Comparison of ENCODE assay signal across 15 mouse cellular contexts in the genomic region with DNA sequence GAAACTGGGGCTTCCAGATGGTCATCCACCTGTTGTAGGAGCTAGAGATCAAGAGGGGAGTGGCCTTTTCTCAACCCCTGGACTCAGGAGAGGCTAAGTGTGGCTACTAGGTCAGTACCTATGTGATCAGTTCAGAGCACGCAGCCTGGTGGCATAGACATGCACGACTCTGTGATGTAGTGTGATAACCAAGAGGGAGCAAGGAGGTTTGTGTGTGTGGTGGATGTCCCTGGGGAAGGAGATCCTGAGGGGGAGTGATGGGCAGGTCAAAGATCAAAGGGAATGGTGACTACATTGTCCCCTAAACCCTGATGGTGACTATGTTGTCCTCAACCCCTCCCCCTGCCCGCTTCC. TPM values are rescaled to one million over a fixed set of nuclear protein-coding genes. Genes with fewer than 3 reads are reported as not detected.
DNase-seq lines count a peak whose midpoint lies in the region; ATAC-seq and TF ChIP-seq lines count a peak whose summit lies in the region.
"Had no signal": no experiment of that assay in that cellular context is flagged by ENCODE, and none has a peak within 500 bp of the region (broad histone marks: within the 10 kb centered on the region; RNA-seq: fewer than 3 reads in every experiment).

No protein-coding gene starts in this region.

- peaks cover 2% of the 10 kb centered on the region for H3K27me3 ChIP-seq in megakaryocyte, embryonic 14.5 days (replicated peaks)
- no peaks in the 10 kb centered on the region for H3K27me3 ChIP-seq in hindbrain, embryonic 11.5 days (ENCODE audit: control insufficient read depth, insufficient read depth, low read length)
- H3K27me3 ChIP-seq: kidney, embryonic 15.5 days had no signal

- peaks cover 28% of the 10 kb centered on the region for H3K4me1 ChIP-seq in megakaryocyte, embryonic 14.5 days
- H3K4me1 ChIP-seq in cortical plate, adult 2 months (ENCODE audit: control insufficient read depth, insufficient read depth, low read length): peaks cover 1% of the 10 kb centered on the region; the same call in 1 of the 2 replicates
- H3K4me1 ChIP-seq in hindbrain, embryonic 11.5 days (replicated peaks; ENCODE audit: control insufficient read depth, insufficient read depth, low read length): no peaks in the 10 kb centered on the region

- H3K4me3 ChIP-seq in gastrocnemius, adult 2 months: no peak overlapping the region
- H3K4me3 ChIP-seq in megakaryocyte, embryonic 14.5 days (replicated peaks): peak overlapping the region; percentile 17
- H3K4me3 ChIP-seq in cortical plate, adult 2 months (ENCODE audit: insufficient read depth, low read length): no peak overlapping the region
- H3K4me3 ChIP-seq in hindbrain, embryonic 11.5 days (ENCODE audit: low read depth, low read length): no peak overlapping the region
- H3K4me3 ChIP-seq: kidney, embryonic 15.5 days; myocyte had no signal

- 0 out of 2 replicates have a peak, but pooled peaks cover 3% of the 10 kb centered on the region for H3K9me3 ChIP-seq in megakaryocyte, embryonic 14.5 days
- no peaks in the 10 kb centered on the region for H3K9me3 ChIP-seq in hindbrain, embryonic 11.5 days (ENCODE audit: control insufficient read depth, low read length)
- H3K9me3 ChIP-seq: G1E; kidney, embryonic 15.5 days had no signal

- H3K27ac ChIP-seq in gastrocnemius, adult 2 months: peak overlapping the region; percentile 28
- H3K27ac ChIP-seq in cortical plate, adult 2 months (ENCODE audit: insufficient read depth, low read length): peak overlapping the region; percentile 7; the same call in 1 of the 2 replicates
- H3K27ac ChIP-seq in hindbrain, embryonic 11.5 days (ENCODE audit: low read depth, low read length): no peak overlapping the region
- H3K27ac ChIP-seq: kidney, embryonic 15.5 days had no signal

- TF ChIP-seq CTCF in gastrocnemius, adult 2 months (IDR thresholded peaks at IDR 0.05): no peak
- no peak for TF ChIP-seq CTCF in cortical plate, adult 2 months (IDR thresholded peaks at IDR 0.05; ENCODE audit: extremely low read depth, insufficient read depth, low read length)

- peaks cover 39% of the 10 kb centered on the region for H3K36me3 ChIP-seq in megakaryocyte, embryonic 14.5 days (replicated peaks; ENCODE audit: low read length)
- peaks cover 4% of the 10 kb centered on the region; the same call in 1 of the 2 replicates for H3K36me3 ChIP-seq in hindbrain, embryonic 11.5 days (ENCODE audit: control insufficient read depth, insufficient read depth, low read length)

- H3K4me2 ChIP-seq in hindbrain, embryonic 11.5 days (replicated peaks; ENCODE audit: low read depth, low read length): no peak overlapping the region
- H3K4me2 ChIP-seq: kidney, embryonic 15.5 days; lung, embryonic 14.5 days had no signal

- intact Hi-C loops in gastrocnemius, adult 2 months (cut with DNase I): no loop called here

- 93% methylated on average over 3 of the region's 3 CpGs for WGBS in hindbrain, embryonic 11.5 days

- TF ChIP-seq POLR2A in cortical plate, adult 2 months (IDR thresholded peaks at IDR 0.05; ENCODE audit: extremely low read depth, insufficient read depth, low read length): no peak

- no peak for DNase-seq in gastrocnemius, adult 2 months
- no peak for DNase-seq in gastrocnemius, postnatal 10 days
- no peak for DNase-seq in hindbrain, embryonic 11.5 days (ENCODE audit: low spot score)
- DNase-seq in lung, postnatal 10 days: no peak
- DNase-seq in cerebellum, postnatal 14 days: no peak
- DNase-seq: adrenal gland, adult 8-10 months; liver; lung, embryonic 14.5 days; thymus, postnatal 25 days had no signal

- no peak for ATAC-seq in megakaryocyte, adult 5-6 weeks (ENCODE audit: poor library complexity, severe bottlenecking)
- ATAC-seq in hindbrain, embryonic 11.5 days (ENCODE audit: low FRiP score): 0 out of 2 replicates have a peak, but pooled peaks have one; percentile 38

- no peak overlapping the region for H3K9ac ChIP-seq in hindbrain, embryonic 11.5 days (ENCODE audit: low read depth, low read length)
- H3K9ac ChIP-seq: kidney, embryonic 15.5 days; lung, embryonic 14.5 days had no signal

RNA-seq across cellular contexts. Expression of gene Hsph1, which starts 24.0 kb away (rescaled TPM):
- total RNA-seq in gastrocnemius, adult 2 months (2021): 100 to 1,000 TPM in 1 of 2 experiments, 10 to 100 TPM in 1; 76.6 to 103 TPM
- 10 to 100 TPM; 30.0 to 37.7 TPM for total RNA-seq in gastrocnemius, postnatal 10 days (2021)
- polyA plus RNA-seq in megakaryocyte, embryonic 14.5 days (2012; ENCODE audit: insufficient read depth, low replicate concordance): 6.8 and 12.3 TPM in 2 replicates
- total RNA-seq in megakaryocyte, adult 5-6 weeks (2015): 22.9 and 29.5 TPM in 2 replicates
- 14.5 and 16.7 TPM in 2 replicates for total RNA-seq in megakaryocyte, adult 5-6 weeks (2017)
- 209 and 217 TPM in 2 replicates for polyA plus RNA-seq in cortical plate, adult 2 months (2012; rRNA removed)
- polyA plus RNA-seq in hindbrain, embryonic 11.5 days (2014; fragmentation: Nextera tagmentation; extraction: Ambion mirVana): 118 and 126 TPM in 2 replicates
